Mouse (Mus musculus) forebrain, embryonic 14.5 days (tissue): ENCODE results near the gene Tnk2. TPM values are rescaled to one million over a fixed set of nuclear protein-coding genes. Genes with fewer than 3 reads are reported as not detected.

Experiments used
- ATAC-seq: fragments of 200-750 bp; cut with Nextera tagmentation; 2 replicates; pipeline ENCODE4 v1.8.0; 2017; ENCODE audit warnings: mild to moderate bottlenecking, moderate library complexity
- DNase-seq: peaks from one replicate; pipeline ENCODE4 v3.0.0-alpha.2; 2015; ENCODE audit warnings: low spot score
- H3K27ac ChIP-seq: fragments of 300-500 bp; sonication (generic); 2 replicates; pipeline ENCODE4 v1.5.1; 2014; ENCODE audit warnings: low read depth, mild to moderate bottlenecking, control low read depth, low read length, moderate library complexity
- H3K27me3 ChIP-seq: fragments of 300-500 bp; sonication (generic); replicated peaks from 2 replicates; pipeline ENCODE4 v1.6.1; 2014; ENCODE audit warnings: low read length, control low read depth, mixed read lengths; ENCODE audit not compliant: control insufficient read depth, insufficient read depth
- H3K36me3 ChIP-seq: fragments of 300-500 bp; sonication (generic); 2 replicates; pipeline ENCODE4 v1.6.1; 2014; ENCODE audit warnings: low read length, control low read depth; ENCODE audit not compliant: control insufficient read depth, insufficient read depth
- H3K4me1 ChIP-seq: fragments of 300-500 bp; sonication (generic); 2 replicates; pipeline ENCODE4 v1.6.1; 2014; ENCODE audit warnings: antibody characterized with exemption, low read length, control low read depth; ENCODE audit not compliant: control insufficient read depth, insufficient read depth
- H3K4me2 ChIP-seq: fragments of 300-500 bp; sonication (generic); 2 replicates; pipeline ENCODE4 v1.6.1; 2014; ENCODE audit warnings: mild to moderate bottlenecking, control low read depth, low read length
- H3K4me3 ChIP-seq: fragments of 300-500 bp; sonication (generic); 2 replicates; pipeline ENCODE4 v1.5.1; 2014; ENCODE audit warnings: low read depth, low read length, control low read depth
- H3K9ac ChIP-seq: fragments of 300-500 bp; sonication (generic); 2 replicates; pipeline ENCODE4 v1.6.1; 2014; ENCODE audit warnings: mild to moderate bottlenecking, low read length, control low read depth, moderate library complexity
- H3K9me3 ChIP-seq: fragments of 300-500 bp; sonication (generic); replicated peaks from 2 replicates; pipeline ENCODE4 v1.6.1; 2016; ENCODE audit warnings: low read length, control low read depth, mixed read lengths; ENCODE audit not compliant: control insufficient read depth
- WGBS: fragments of 180-500 bp; shearing (Covaris S2); extraction: QIAGEN DNeasy Blood & Tissue Kit; methylation state at CpG from one replicate; pipeline ENCODE4 v1.1.7; 2014; 5-methylcytosine and 5-hydroxymethylcytosine counted together
- polyA plus RNA-seq: library from polyadenylated mRNA; unstranded; fragments of >200 nt; fragmentation: Nextera tagmentation; extraction: Ambion mirVana; gene quantifications from 2 replicates; pipeline ENCODE4 v1.2.1, GENCODE M21; 2014

Gene Tnk2
- polyA plus RNA-seq, 1 experiment from 2014 or later = 11.2 TPM

DNA sequence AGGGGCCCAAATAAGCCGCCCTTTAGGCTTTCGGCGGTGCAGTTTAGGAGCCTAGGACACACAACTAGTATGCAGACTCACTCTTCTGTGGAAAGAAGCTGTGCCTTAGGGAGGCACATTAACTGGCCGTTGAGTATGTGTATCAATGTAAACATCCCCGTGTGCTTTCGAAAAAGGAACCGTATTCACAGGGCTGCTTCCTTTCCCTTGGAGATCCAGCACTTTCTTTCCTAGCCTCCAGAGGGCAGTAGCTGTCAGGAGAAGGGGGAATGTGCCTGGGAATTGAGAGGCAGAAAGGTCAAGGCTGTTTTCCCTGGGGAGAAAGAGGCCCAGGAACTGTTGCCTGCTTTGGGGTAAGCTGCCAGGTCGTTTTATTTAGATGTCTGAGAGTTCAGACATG is 15.7 kb downstream of the Tnk2 start:
- Histone ChIP-seq H3K9ac (peak overlapping the region; percentile 61), H3K4me2 (peak overlapping the region; percentile 71), H3K4me1 (peaks cover 49% of the 10 kb centered on the region), H3K36me3 (0 out of 2 replicates have a peak, but pooled peaks cover 6% of the 10 kb centered on the region), H3K4me3 (peak overlapping the region; percentile 35), H3K27ac (peak overlapping the region; percentile 64; the same call in 1 of the 2 replicates), H3K9me3 (no peaks in the 10 kb centered on the region), H3K27me3 (no peaks in the 10 kb centered on the region)
- WGBS = 10% methylated on average over 8 of the region's 8 CpGs
- ATAC-seq (no peak), DNase-seq (peak; percentile 85)

DNA sequence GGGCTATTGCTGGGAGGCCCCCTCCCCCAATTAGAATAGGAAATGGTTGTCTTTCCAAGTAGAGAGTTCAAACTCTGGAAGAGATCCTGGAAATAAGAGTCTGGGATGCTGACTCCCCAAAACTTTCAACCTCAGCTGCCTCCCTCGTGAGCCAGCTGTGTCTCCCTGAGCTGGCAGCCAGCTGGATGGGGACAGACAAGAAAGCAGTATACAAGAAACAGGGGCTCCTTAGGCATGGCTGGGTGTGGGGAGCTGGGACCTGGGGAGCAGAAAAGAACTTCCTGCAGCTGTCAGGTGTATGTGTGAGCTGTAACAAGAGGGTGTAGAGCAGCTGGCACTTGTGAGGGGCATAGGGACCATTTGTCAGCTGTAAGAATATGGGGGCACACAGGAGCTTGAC is 16.4 kb downstream of the Tnk2 start:
- 30% methylated on average over 1 of the region's 1 CpGs for WGBS
- peaks cover 49% of the 10 kb centered on the region for H3K4me1 ChIP-seq
- no peaks in the 10 kb centered on the region for H3K27me3 ChIP-seq
- no peaks in the 10 kb centered on the region for H3K9me3 ChIP-seq
- peak overlapping the region; percentile 93 for H3K27ac ChIP-seq
- peak overlapping the region; percentile 71; the same call in 1 of the 2 replicates for H3K4me2 ChIP-seq
- DNase-seq (no peak), ATAC-seq (0 out of 2 replicates have a peak, but pooled peaks have one; percentile 3)
- H3K36me3 ChIP-seq = 0 out of 2 replicates have a peak, but pooled peaks cover 7% of the 10 kb centered on the region
- no peak overlapping the region for H3K4me3 ChIP-seq
- H3K9ac ChIP-seq = no peak overlapping the region; the same call in 1 of the 2 replicates

DNA sequence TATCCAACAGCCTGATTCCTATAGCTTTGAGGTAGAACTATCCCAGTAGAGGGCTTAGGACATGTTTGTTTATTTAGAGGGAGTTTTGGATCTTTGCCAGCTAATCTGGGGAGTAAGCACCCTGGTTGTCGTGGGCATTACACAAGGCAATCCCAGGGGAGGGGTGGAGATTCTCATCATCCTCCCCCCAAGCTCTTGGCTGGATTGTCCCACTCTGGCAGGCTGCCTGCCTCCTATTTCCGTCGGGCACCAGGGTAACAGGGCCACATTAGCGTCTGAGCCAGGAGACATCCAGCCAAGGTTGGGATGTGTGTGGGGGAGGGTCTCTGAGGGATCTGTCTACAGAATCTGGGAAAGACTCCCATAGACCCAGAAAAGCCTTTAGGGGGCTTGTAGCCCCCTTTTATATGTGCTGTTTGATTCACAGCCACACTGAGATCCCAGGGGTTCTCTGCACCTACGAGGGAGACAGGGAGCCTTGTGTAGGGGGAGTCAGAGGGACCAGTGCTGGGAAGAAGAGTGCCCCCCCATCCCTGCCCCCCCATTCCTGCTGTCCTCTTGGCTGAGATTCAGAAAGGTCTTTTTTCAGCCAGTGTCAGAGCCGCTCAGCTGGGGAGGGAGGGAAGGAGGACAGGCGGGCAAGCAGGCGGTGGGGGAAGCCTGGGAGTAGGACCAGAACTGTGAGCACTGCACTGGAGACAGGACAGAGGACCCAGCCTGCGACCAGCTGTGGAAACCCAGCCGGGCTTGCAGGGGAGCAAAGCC is 17.1 kb downstream of the Tnk2 start:
- peak; percentile 74 for ATAC-seq
- Histone ChIP-seq H3K36me3 (0 out of 2 replicates have a peak, but pooled peaks cover 7% of the 10 kb centered on the region), H3K9me3 (no peaks in the 10 kb centered on the region), H3K27ac (peak overlapping the region; percentile 93), H3K4me1 (peaks cover 52% of the 10 kb centered on the region), H3K4me2 (peak overlapping the region; percentile 47), H3K4me3 (peak overlapping the region; percentile 19), H3K9ac (peak overlapping the region; percentile 61), H3K27me3 (no peaks in the 10 kb centered on the region)
- peak; percentile 89 for DNase-seq
- 8% methylated on average over 10 of the region's 10 CpGs for WGBS

DNA sequence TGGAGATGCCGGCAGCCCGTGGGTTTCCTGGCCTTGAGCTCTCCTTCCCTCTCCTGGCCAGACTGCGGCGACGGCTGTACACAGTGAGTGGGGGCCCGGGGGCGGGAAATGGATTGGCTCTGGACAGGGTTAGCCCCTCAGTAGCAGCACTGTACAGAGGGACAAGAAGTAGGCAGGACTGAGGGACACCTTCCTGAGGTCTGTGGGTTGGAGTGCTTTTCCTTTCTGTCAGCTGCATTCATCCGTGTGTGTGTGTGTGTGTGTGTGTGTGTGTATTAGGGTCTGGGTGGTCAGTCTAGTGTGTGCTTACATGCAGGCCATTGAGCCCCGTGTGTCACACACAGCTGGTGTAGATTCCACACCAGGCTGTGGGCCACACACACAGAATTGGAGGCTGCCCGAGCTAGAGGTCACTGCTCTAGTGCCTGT is 17.8 kb downstream of the Tnk2 start:
- Histone ChIP-seq H3K9ac (peak overlapping the region; percentile 61), H3K4me1 (peaks cover 52% of the 10 kb centered on the region), H3K4me3 (peak overlapping the region; percentile 19), H3K27me3 (no peaks in the 10 kb centered on the region), H3K9me3 (no peaks in the 10 kb centered on the region), H3K36me3 (0 out of 2 replicates have a peak, but pooled peaks cover 12% of the 10 kb centered on the region), H3K4me2 (peak overlapping the region; percentile 47), H3K27ac (peak overlapping the region; percentile 93)
- ATAC-seq = peak; percentile 5; the same call in 1 of the 2 replicates
- DNase-seq = no peak
- 53% methylated on average over 10 of the region's 10 CpGs for WGBS

DNA sequence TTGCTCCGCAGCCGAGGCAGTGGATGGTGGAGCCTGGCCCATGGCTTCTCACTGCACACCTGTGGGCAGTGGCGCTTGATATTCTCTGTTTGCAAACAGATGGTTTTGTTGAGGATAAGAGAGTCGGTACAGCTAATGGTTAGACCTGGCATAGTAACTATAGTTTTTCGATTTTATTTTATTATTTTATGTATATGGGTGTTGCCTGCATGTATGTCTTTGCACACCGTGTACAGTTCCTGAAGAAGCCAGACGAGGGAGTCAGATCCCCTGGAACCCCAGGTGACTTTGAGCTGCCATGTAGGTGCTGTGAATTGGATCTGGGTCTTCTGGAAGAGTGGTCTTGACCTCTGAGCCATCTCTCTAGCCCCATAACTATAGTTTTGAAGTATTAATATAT is 18.7 kb downstream of the Tnk2 start:
- DNase-seq = no peak
- H3K4me1 ChIP-seq = peaks cover 52% of the 10 kb centered on the region
- no peak for ATAC-seq
- WGBS = 84% methylated on average over 7 of the region's 7 CpGs
- peak overlapping the region; percentile 93 for H3K27ac ChIP-seq
- H3K9ac ChIP-seq = peak overlapping the region; percentile 61
- no peaks in the 10 kb centered on the region for H3K27me3 ChIP-seq
- 0 out of 2 replicates have a peak, but pooled peaks cover 14% of the 10 kb centered on the region for H3K36me3 ChIP-seq
- no peaks in the 10 kb centered on the region for H3K9me3 ChIP-seq
- peak overlapping the region; percentile 19 for H3K4me3 ChIP-seq
- H3K4me2 ChIP-seq = peak overlapping the region; percentile 47

DNA sequence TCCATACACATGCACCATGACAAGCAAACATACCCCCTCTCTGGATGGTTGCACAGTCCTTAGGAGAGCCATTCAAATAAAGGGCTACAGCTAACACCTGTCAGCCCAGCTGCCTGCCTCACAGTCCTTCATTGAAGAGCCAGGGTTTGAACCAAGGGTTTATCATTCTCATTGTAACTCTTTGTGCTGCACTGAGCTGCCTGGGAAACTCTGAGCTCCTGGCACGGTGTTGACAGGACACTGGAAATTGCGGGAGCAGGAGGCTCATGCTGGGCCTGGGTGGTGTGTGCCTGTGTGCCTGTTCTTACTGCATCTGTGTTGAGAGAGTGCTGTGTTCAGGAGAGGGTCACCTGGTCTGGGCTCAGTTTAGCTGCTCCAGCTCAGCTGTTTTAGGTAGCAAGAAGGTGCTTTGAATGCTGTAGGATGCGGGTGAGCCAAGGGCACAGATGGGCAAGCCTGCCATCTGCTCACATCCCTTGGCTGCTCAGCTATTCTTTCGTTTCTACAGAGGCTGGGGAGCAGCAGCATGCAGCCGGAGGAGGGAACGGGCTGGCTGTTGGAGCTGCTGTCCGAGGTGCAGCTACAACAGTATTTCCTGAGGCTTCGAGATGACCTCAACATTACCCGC is 19.7 kb downstream of the Tnk2 start:
- peaks cover 52% of the 10 kb centered on the region for H3K4me1 ChIP-seq
- peak overlapping the region; percentile 21; the same call in 1 of the 2 replicates for H3K9ac ChIP-seq
- H3K4me2 ChIP-seq = peak overlapping the region; percentile 24; the same call in 1 of the 2 replicates

DNA sequence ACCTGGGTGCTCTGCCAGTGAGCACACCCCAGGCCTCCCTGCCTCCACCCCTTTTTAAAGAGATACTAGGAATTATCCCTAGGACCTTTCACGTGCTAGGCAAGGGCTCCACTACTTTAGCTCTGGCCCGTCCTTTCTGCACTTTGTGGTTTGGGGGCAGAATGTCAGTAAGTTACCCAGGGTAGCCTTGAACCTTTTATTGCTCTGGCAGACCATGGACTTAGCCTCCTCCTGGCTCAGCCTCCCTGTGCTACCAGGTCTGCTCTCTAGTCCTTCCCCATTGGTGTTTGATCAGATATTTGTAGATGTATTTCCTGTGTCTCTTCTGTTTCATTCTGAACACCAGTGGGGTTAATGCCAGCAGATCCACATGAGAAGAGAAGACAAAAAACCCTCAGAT is 20.5 kb downstream of the Tnk2 start:
- Histone ChIP-seq H3K9ac (no peak overlapping the region), H3K27me3 (no peaks in the 10 kb centered on the region), H3K4me2 (peak overlapping the region; percentile 24; the same call in 1 of the 2 replicates), H3K27ac (peak overlapping the region; percentile 82), H3K4me3 (no peak overlapping the region), H3K36me3 (0 out of 2 replicates have a peak, but pooled peaks cover 21% of the 10 kb centered on the region), H3K4me1 (peaks cover 47% of the 10 kb centered on the region), H3K9me3 (no peaks in the 10 kb centered on the region)
- ATAC-seq (no peak), DNase-seq (no peak)
- WGBS = 76% methylated on average over 2 of the region's 2 CpGs

More for the DNA sequence above, 19.7 kb downstream of the Tnk2 start:
- Histone ChIP-seq H3K27ac (peak overlapping the region; percentile 82), H3K4me3 (no peak overlapping the region), H3K27me3 (no peaks in the 10 kb centered on the region), H3K36me3 (0 out of 2 replicates have a peak, but pooled peaks cover 21% of the 10 kb centered on the region), H3K9me3 (no peaks in the 10 kb centered on the region)
- 55% methylated on average over 9 of the region's 9 CpGs for WGBS
- ATAC-seq (no peak), DNase-seq (peak; percentile 61)

DNA sequence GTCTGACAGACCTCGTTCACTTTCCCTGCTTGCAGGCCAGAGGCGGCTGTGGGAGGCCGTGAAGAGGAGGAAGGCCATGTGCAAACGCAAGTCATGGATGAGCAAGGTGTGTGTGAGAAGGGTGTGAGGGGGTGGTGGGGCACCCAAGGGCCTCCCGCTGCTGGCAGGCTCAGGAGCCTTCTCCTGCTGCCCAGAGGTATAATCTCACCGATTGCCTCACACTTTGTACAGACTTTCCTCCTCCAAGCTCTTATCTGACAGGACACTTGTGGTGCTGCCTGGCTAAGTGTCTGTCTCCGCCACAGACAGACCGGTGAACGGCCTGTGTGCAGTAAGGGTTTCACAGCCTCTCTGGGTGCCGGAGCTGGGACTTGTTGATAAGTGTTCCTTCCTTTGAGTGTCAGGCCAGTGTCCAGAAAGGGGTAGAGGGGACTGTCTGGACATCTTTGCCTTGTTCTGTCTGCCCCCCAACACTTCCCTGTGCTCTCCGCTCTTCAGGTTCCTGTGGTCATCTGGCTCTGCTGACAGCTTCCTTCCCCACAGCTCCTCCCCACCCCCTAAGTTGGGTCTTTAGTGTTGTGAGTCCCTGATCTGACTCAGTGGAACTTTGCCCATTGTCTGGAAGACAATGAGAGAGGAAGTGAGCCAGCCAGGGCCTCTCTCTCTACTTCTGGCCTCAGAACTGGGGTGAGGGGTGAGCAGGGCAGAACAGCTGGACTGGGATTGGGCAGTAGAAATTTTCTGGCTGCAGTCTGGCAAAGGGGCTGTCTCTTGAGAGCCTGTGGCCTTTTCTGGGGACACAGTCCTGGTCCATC is 22.4 kb downstream of the Tnk2 start:
- no peak overlapping the region for H3K27ac ChIP-seq
- H3K4me2 ChIP-seq = no peak overlapping the region
- H3K9me3 ChIP-seq = no peaks in the 10 kb centered on the region
- peaks cover 34% of the 10 kb centered on the region for H3K36me3 ChIP-seq
- ATAC-seq = no peak
- no peak overlapping the region for H3K4me3 ChIP-seq
- peaks cover 32% of the 10 kb centered on the region for H3K4me1 ChIP-seq
- H3K9ac ChIP-seq = no peak overlapping the region
- no peak for DNase-seq
- 47% methylated on average over 11 of the region's 11 CpGs for WGBS
- H3K27me3 ChIP-seq = no peaks in the 10 kb centered on the region
